Mouse (Mus musculus) megakaryocyte, embryonic 14.5 days (primary cell): ENCODE results near the gene Prelid1. TPM values are rescaled to one million over a fixed set of nuclear protein-coding genes. Genes with fewer than 3 reads are reported as not detected.
A peak's percentile ranks its signal among the peaks of the same experiment; 100 is the strongest.

Experiments used
- H3K27me3 ChIP-seq: replicated peaks from 2 replicates; pipeline ENCODE3; 2012; ENCODE audit warnings: inconsistent platforms
- H3K36me3 ChIP-seq: replicated peaks from 2 replicates; pipeline ENCODE3; 2012; ENCODE audit warnings: low read length, inconsistent platforms, mixed read lengths
- H3K4me1 ChIP-seq: 2 replicates; pipeline ENCODE4 v1.6.1; 2012; ENCODE audit warnings: inconsistent platforms
- H3K4me3 ChIP-seq: replicated peaks from 2 replicates; pipeline ENCODE3; 2012; ENCODE audit warnings: moderate library complexity, mild to moderate bottlenecking, inconsistent platforms
- H3K9me3 ChIP-seq: 2 replicates; pipeline ENCODE4 v1.6.1; 2012; ENCODE audit warnings: inconsistent platforms
- FLI1 ChIP-seq: IDR thresholded peaks from 2 replicates; pipeline ENCODE4 v1.6.1; 2012; ENCODE audit warnings: low read length, inconsistent platforms, mixed read lengths
- GATA1 ChIP-seq: IDR thresholded peaks from 3 replicates; pipeline ENCODE4 v1.6.1; 2012; ENCODE audit warnings: mixed read lengths, low read length, inconsistent platforms, borderline replicate concordance
- polyA plus RNA-seq: library from polyadenylated mRNA; stranded (reverse); fragments of >175 nt; gene quantifications from 2 replicates; pipeline ENCODE4 v1.2.3, GENCODE M21; 2012; ENCODE audit warnings: low replicate concordance; ENCODE audit not compliant: insufficient read depth

Gene Prelid1
- polyA plus RNA-seq, 1 experiment = 629 TPM

DNA sequence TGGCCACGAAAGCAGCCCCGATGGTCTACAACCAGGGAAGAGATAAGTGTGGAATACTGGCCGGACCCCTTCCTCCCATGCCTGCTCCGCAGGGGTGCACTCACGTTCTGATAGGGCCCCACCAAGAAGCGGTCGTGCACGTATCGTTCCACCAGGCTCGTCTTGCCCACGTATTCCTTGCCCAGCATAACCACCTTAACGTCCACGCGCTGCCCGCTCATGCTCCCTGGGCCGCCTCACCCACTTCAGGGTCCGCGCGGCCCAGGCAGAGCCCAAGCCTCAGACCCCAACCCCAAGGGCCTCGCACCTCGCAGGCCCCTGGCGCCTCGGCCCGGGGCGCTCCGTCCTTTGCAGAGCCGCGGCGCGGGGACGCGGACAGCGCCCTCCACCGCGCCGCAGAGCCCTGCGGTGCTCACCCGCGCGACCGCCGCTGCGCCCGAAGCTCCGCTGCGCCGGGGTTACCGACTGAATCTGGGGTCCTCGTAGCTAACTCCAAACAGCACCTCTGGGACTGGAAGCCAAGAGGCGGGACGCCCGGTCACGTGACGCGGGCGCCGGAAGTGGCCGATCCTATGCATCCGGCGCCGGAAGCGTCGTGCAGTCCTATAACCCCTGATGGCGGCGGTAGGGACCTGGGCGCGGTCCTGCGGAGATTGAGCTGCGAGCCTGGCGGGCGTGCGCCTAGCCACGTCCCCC is 1.3 kb downstream of the Prelid1 start, which contains the start of gene Rab24:
Rab24 (minus strand) TSS at position 513 of the 696 bp plus-strand sequence.
- peaks cover 47% of the 10 kb centered on the region for H3K4me1 ChIP-seq
- H3K36me3 ChIP-seq = peaks cover 76% of the 10 kb centered on the region
- H3K4me3 ChIP-seq = peak within 1 kb of the TSS; percentile 96
- H3K9me3 ChIP-seq = no peaks in the 10 kb centered on the region
- H3K27me3 ChIP-seq = no peaks in the 10 kb centered on the region
- TF ChIP-seq GATA1 (no peak), FLI1 (peak; percentile 90; the same call in 1 of the 2 replicates)

DNA sequence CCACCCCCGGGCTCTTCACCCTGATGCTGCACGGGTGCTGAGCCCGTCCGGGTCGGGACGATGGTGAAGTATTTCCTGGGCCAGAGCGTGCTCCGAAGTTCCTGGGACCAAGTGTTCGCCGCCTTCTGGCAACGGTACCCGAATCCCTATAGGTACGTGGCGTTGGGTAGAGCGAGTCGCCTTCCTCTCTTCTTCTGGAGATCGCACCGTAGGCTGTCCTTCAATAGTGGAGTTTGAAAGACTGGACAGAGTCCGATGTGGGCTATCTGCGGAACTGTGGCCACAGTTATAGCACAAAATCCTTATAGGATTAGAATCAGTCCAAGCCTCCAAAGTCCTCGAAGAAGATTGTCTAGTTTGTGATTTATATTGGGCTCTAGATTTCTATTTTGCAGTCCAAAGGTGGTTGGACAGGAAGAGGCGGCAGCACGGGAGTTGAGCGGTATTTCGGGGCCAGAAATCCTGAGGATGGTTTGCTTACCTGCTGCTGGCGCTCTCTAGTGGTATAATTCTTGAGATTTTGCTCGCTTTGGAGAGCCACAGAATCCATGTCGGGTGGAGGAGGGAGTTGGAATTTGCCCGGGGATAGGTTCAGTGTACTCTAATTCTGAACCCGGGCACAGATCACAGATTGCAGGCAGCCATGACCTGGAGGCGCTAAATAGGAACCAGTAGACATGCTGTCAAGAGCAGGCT is 2.0 kb downstream of the Prelid1 start:
- Histone ChIP-seq H3K4me3 (peak overlapping the region; percentile 96), H3K36me3 (peaks cover 72% of the 10 kb centered on the region), H3K27me3 (no peaks in the 10 kb centered on the region), H3K4me1 (peaks cover 50% of the 10 kb centered on the region), H3K9me3 (no peaks in the 10 kb centered on the region)
- TF ChIP-seq FLI1 (no peak), GATA1 (no peak)

GRCm38 (mm10) chr13:55325596-55325995 is 5.3 kb downstream of the Prelid1 start:
- TF ChIP-seq FLI1 (no peak), GATA1 (no peak)
- Histone ChIP-seq H3K4me1 (peaks cover 69% of the 10 kb centered on the region), H3K36me3 (peaks cover 38% of the 10 kb centered on the region), H3K4me3 (no peak overlapping the region), H3K9me3 (no peaks in the 10 kb centered on the region), H3K27me3 (no peaks in the 10 kb centered on the region)

DNA sequence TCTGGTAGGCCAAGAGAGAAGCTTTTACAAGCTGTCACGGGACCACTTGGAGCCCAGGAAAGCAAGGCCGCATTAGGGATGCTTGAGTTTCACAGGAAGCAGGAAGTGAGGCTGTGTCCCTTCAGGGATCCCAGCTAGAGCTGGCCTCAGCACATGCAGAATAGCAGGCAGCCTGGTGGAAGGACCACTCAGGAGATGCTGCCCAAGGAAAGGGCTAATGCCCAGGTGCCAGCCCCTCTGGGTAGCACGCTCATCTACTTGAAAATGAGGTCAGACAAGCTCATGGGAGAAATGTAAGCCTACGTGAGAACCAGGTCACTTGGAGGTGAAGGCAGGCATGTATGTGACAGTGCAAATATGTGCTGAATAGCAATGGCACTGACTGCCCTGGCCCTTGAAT is 6.9 kb downstream of the Prelid1 start:
- H3K4me1 ChIP-seq = peaks cover 75% of the 10 kb centered on the region
- peaks cover 36% of the 10 kb centered on the region for H3K36me3 ChIP-seq
- no peaks in the 10 kb centered on the region for H3K27me3 ChIP-seq
- peak overlapping the region; percentile 44 for H3K4me3 ChIP-seq
- TF ChIP-seq GATA1 (no peak), FLI1 (no peak)
- no peaks in the 10 kb centered on the region for H3K9me3 ChIP-seq

GRCm38 (mm10) chr13:55327633-55328032 is 7.3 kb downstream of the Prelid1 start:
- H3K4me3 ChIP-seq = peak overlapping the region; percentile 50
- peaks cover 36% of the 10 kb centered on the region for H3K36me3 ChIP-seq
- peaks cover 76% of the 10 kb centered on the region for H3K4me1 ChIP-seq
- H3K27me3 ChIP-seq = no peaks in the 10 kb centered on the region
- TF ChIP-seq FLI1 (no peak), GATA1 (no peak)
- H3K9me3 ChIP-seq = no peaks in the 10 kb centered on the region

GRCm38 (mm10) chr13:55328171-55328570 is 7.9 kb downstream of the Prelid1 start:
- H3K9me3 ChIP-seq = no peaks in the 10 kb centered on the region
- H3K4me1 ChIP-seq = peaks cover 75% of the 10 kb centered on the region
- H3K36me3 ChIP-seq = peaks cover 32% of the 10 kb centered on the region
- H3K4me3 ChIP-seq = peak overlapping the region; percentile 30
- TF ChIP-seq GATA1 (no peak), FLI1 (no peak)
- H3K27me3 ChIP-seq = no peaks in the 10 kb centered on the region

GRCm38 (mm10) chr13:55328641-55329040 is 8.3 kb downstream of the Prelid1 start:
- Histone ChIP-seq H3K4me3 (peak overlapping the region; percentile 94), H3K36me3 (peaks cover 27% of the 10 kb centered on the region), H3K27me3 (peaks cover 3% of the 10 kb centered on the region), H3K4me1 (peaks cover 74% of the 10 kb centered on the region), H3K9me3 (no peaks in the 10 kb centered on the region)
- TF ChIP-seq FLI1 (no peak), GATA1 (no peak)

GRCm38 (mm10) chr13:55329109-55329682 is 8.9 kb downstream of the Prelid1 start:
- H3K9me3 ChIP-seq = no peaks in the 10 kb centered on the region
- TF ChIP-seq FLI1 = no peak
- TF ChIP-seq GATA1 = no peak
- H3K36me3 ChIP-seq = peaks cover 22% of the 10 kb centered on the region
- peak overlapping the region; percentile 94 for H3K4me3 ChIP-seq
- peaks cover 68% of the 10 kb centered on the region for H3K4me1 ChIP-seq
- H3K27me3 ChIP-seq = peaks cover 6% of the 10 kb centered on the region

DNA sequence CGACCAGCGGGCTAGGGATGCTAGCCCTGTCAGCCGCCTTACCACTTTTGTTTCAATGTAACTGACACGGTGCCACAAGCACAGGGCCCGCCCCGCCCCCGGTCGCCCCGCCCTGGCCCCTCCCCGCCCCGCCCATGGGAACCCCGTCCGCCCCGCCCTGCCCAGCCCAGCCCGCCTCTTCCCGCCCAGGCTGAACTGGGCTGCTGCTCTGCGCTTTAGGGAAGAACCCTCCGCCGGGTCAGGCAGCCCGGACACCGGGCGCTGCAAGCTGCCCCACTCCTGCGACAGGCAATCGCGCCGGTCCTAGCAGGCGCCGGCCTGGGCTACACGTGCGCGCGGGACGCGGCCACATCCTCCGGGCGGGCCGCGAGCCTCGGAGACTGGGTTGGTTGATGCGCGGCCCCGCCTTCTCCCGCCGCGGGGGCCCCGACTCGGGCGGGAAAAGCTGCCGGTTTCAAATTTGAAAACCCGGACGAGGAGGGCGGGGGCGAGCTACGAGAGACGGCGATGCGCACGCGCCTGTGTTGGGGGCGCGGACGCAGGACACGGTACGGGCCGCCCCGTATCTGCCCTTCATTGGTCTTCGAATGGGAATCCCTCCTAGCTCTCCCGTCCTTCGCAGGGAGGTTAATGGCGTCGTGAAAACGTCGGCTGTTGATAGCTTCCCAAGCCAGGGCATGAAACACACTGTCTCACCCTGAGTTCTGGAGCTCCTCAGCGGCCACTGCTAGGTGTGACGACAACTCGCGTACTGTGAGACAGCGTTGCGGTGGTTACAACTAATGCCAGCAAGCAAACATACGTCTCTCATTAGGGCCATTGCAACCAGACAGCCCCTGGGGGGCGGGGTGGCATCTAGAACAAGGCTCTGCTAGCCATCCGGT is 9.6 kb downstream of the Prelid1 start, which contains the start of gene Mxd3:
Mxd3 (minus strand) TSS at position 141 of the 884 bp plus-strand sequence.
- Histone ChIP-seq H3K4me1 (peaks cover 64% of the 10 kb centered on the region), H3K36me3 (peaks cover 16% of the 10 kb centered on the region)
- peak; percentile 60; the same call in 1 of the 2 replicates for TF ChIP-seq FLI1
- TF ChIP-seq GATA1 = no peak

More for the DNA sequence above, 9.6 kb downstream of the Prelid1 start, which contains the start of gene Mxd3:
- H3K4me3 ChIP-seq = peak within 1 kb of the TSS; percentile 94
- H3K9me3 ChIP-seq = no peaks in the 10 kb centered on the region
- H3K27me3 ChIP-seq = peaks cover 8% of the 10 kb centered on the region
